ENCODE assay signal across 31 mouse cellular contexts in the genomic region with DNA sequence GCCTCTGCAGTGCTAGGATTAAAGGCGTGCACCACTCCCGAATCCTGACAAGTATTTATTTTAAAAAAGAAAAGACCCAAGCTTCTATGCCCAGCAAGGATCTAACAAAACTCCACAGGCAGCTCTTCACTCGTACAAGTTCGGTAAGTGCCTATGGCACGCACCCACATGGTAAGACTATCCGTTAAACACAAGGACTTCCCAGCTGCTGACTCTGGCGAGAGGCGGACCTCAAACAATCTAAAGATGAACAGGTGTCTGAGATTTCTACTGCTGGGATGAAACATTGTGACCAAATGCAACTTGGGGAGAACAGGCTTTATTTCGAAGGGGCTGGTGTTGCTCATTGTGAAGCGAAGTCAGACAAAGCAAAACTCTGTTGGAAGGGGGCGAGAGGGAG. TPM values are rescaled to one million over a fixed set of nuclear protein-coding genes. Genes with fewer than 3 reads are reported as not detected.
DNase-seq lines count a peak whose midpoint lies in the region; ATAC-seq and TF ChIP-seq lines count a peak whose summit lies in the region.
"Had no signal": no experiment of that assay in that cellular context is flagged by ENCODE, and none has a peak within 500 bp of the region (broad histone marks: within the 10 kb centered on the region; RNA-seq: fewer than 3 reads in every experiment).

No protein-coding gene starts in this region.

- H3K9ac ChIP-seq in embryonic facial prominence, embryonic 14.5 days (ENCODE audit: low read depth, low read length): no peak overlapping the region
- no peak overlapping the region for H3K9ac ChIP-seq in heart, embryonic 12.5 days
- H3K9ac ChIP-seq: embryonic facial prominence, embryonic 15.5 days; forebrain, embryonic 12.5 days; forebrain, postnatal 0 days; intestine, embryonic 15.5 days; liver, embryonic 14.5 days; midbrain, embryonic 13.5 days had no signal

- intact Hi-C loops in heart, postnatal 25 days (cut with DNase I): no loop called here

- H3K9me3 ChIP-seq in embryonic facial prominence, embryonic 14.5 days (ENCODE audit: control insufficient read depth, low read length): no peaks in the 10 kb centered on the region
- H3K9me3 ChIP-seq in embryonic facial prominence, embryonic 10.5 days: no peaks in the 10 kb centered on the region
- 0 out of 2 replicates have a peak, but pooled peaks cover 3% of the 10 kb centered on the region for H3K9me3 ChIP-seq in heart, embryonic 12.5 days (replicated peaks)
- H3K9me3 ChIP-seq: embryonic facial prominence, embryonic 15.5 days; forebrain, embryonic 12.5 days; G1E; intestine, embryonic 15.5 days; midbrain, embryonic 13.5 days had no signal

- peaks cover 42% of the 10 kb centered on the region for H3K36me3 ChIP-seq in embryonic facial prominence, embryonic 14.5 days (ENCODE audit: control insufficient read depth, insufficient read depth, low read length)
- peaks cover 48% of the 10 kb centered on the region for H3K36me3 ChIP-seq in embryonic facial prominence, embryonic 10.5 days (replicated peaks)
- peaks cover 43% of the 10 kb centered on the region for H3K36me3 ChIP-seq in heart, embryonic 12.5 days
- H3K36me3 ChIP-seq in kidney, adult 2 months (ENCODE audit: control insufficient read depth, insufficient read depth, low read length): no peaks in the 10 kb centered on the region

- no peak for TF ChIP-seq POLR2A in kidney, adult 2 months (IDR thresholded peaks at IDR 0.05; ENCODE audit: low read depth, low read length)

- no peak overlapping the region for H3K27ac ChIP-seq in embryonic facial prominence, embryonic 14.5 days (replicated peaks; ENCODE audit: low read depth, low read length)
- H3K27ac ChIP-seq in embryonic facial prominence, embryonic 10.5 days (replicated peaks): no peak overlapping the region
- peak overlapping the region; percentile 83; the same call in 1 of the 2 replicates for H3K27ac ChIP-seq in heart, embryonic 12.5 days (ENCODE audit: poor library complexity, severe bottlenecking)
- peak overlapping the region; percentile 58; the same call in 1 of the 2 replicates for H3K27ac ChIP-seq in kidney, adult 2 months (ENCODE audit: insufficient read depth, low read depth, low read length)
- H3K27ac ChIP-seq: embryonic facial prominence, embryonic 15.5 days; forebrain, embryonic 12.5 days; intestine, embryonic 15.5 days; liver, embryonic 14.5 days; macrophage; midbrain, embryonic 13.5 days had no signal

- WGBS in embryonic facial prominence, embryonic 14.5 days: 83% methylated on average over 11 of the region's 11 CpGs
- WGBS in embryonic facial prominence, embryonic 10.5 days: 93% methylated on average over 11 of the region's 11 CpGs
- 92% methylated on average over 11 of the region's 11 CpGs for WGBS in heart, embryonic 12.5 days
- WGBS in kidney, adult 2 months: 95% methylated on average over 11 of the region's 11 CpGs

- TF ChIP-seq CTCF in kidney, adult 2 months (conservative IDR thresholded peaks at IDR 0.05; ENCODE audit: insufficient read depth, insufficient read length, low read depth, low read length): no peak

- no peak for DNase-seq in embryonic facial prominence, embryonic 14.5 days (ENCODE audit: low spot score)
- DNase-seq in embryonic facial prominence, embryonic 10.5 days (ENCODE audit: low spot score): no peak
- DNase-seq in heart, postnatal 25 days (ENCODE audit: low spot score): no peak
- no peak for DNase-seq in kidney, adult 2 months
- no peak for DNase-seq in kidney, postnatal 36 days
- DNase-seq in embryo, embryonic 11 days: no peak
- DNase-seq: cerebellum, adult 11-12 months; forebrain, postnatal 0 days; gastrocnemius, postnatal 25 days; layer of hippocampus, postnatal 36 days; left cerebral cortex, postnatal 4 days; liver; lung, adult 2 months; lung, postnatal 10 days; right cerebral cortex, postnatal 14 days; thymus, adult 18-20 months; thymus, postnatal 25 days had no signal

- H3K4me1 ChIP-seq in embryonic facial prominence, embryonic 14.5 days (ENCODE audit: control insufficient read depth, insufficient read depth, low read length): no peaks in the 10 kb centered on the region
- H3K4me1 ChIP-seq in embryonic facial prominence, embryonic 10.5 days: peaks cover 18% of the 10 kb centered on the region
- H3K4me1 ChIP-seq in heart, embryonic 12.5 days (replicated peaks): peaks cover 39% of the 10 kb centered on the region
- H3K4me1 ChIP-seq in kidney, adult 2 months (ENCODE audit: control insufficient read depth, insufficient read depth, low read length): peaks cover 11% of the 10 kb centered on the region; the same call in 1 of the 2 replicates
- H3K4me1 ChIP-seq: embryonic facial prominence, embryonic 15.5 days; intestine, embryonic 15.5 days had no signal

- no peaks in the 10 kb centered on the region for H3K27me3 ChIP-seq in embryonic facial prominence, embryonic 14.5 days (replicated peaks; ENCODE audit: control insufficient read depth, insufficient read depth, low read length)
- H3K27me3 ChIP-seq in embryonic facial prominence, embryonic 10.5 days (replicated peaks; ENCODE audit: low read depth, poor library complexity, severe bottlenecking): no peaks in the 10 kb centered on the region
- H3K27me3 ChIP-seq in heart, embryonic 12.5 days (replicated peaks): no peaks in the 10 kb centered on the region
- no peaks in the 10 kb centered on the region for H3K27me3 ChIP-seq in kidney, adult 2 months (replicated peaks; ENCODE audit: control insufficient read depth, insufficient read depth, low read length)
- H3K27me3 ChIP-seq: embryonic facial prominence, embryonic 15.5 days; forebrain, embryonic 12.5 days; intestine, embryonic 15.5 days; midbrain, embryonic 13.5 days had no signal

- peak; percentile 49; the same call in 1 of the 2 replicates for ATAC-seq in embryonic facial prominence, embryonic 14.5 days (ENCODE audit: low read depth)
- ATAC-seq in heart, embryonic 12.5 days (ENCODE audit: insufficient number of reproducible peaks, low FRiP score): no peak
- ATAC-seq: forebrain, postnatal 0 days; hindbrain, embryonic 16.5 days; intestine, embryonic 15.5 days; midbrain, embryonic 13.5 days had no signal

- H3K4me2 ChIP-seq in embryonic facial prominence, embryonic 14.5 days (ENCODE audit: low read depth, low read length): no peak overlapping the region
- no peak overlapping the region for H3K4me2 ChIP-seq in heart, embryonic 12.5 days
- H3K4me2 ChIP-seq: embryonic facial prominence, embryonic 15.5 days; forebrain, embryonic 12.5 days; intestine, embryonic 15.5 days; midbrain, embryonic 13.5 days had no signal

- H3K4me3 ChIP-seq in embryonic facial prominence, embryonic 14.5 days (ENCODE audit: low read depth, low read length): no peak overlapping the region
- no peak overlapping the region for H3K4me3 ChIP-seq in embryonic facial prominence, embryonic 10.5 days
- H3K4me3 ChIP-seq in heart, embryonic 12.5 days: no peak overlapping the region
- H3K4me3 ChIP-seq in kidney, adult 2 months (ENCODE audit: insufficient read depth, low read depth, low read length): no peak overlapping the region
- H3K4me3 ChIP-seq: embryonic facial prominence, embryonic 15.5 days; forebrain, embryonic 12.5 days; intestine, embryonic 15.5 days; midbrain, embryonic 13.5 days had no signal

RNA-seq across cellular contexts. Expression of gene Gm42417, which starts 0.9 kb away (rescaled TPM):
- polyA plus RNA-seq in embryonic facial prominence, embryonic 14.5 days (2014; fragmentation: Nextera tagmentation; extraction: Ambion mirVana): not detected in 2 replicates
- 0.54 TPM in 1 of 2 replicates, not detected in the other for polyA plus RNA-seq in embryonic facial prominence, embryonic 10.5 days (2016; fragmentation: Nextera tagmentation; extraction: Ambion mirVana)
- 0.40 TPM in 1 of 2 replicates, not detected in the other for polyA plus RNA-seq in heart, embryonic 12.5 days (2016; fragmentation: Nextera tagmentation; extraction: Ambion mirVana)
- total RNA-seq in heart, postnatal 25 days (2021): 100 to 1,000 TPM; 112 to 186 TPM
- polyA plus RNA-seq in kidney, adult 2 months (2012; rRNA removed): not detected in 2 replicates
- total RNA-seq: G1E; layer of hippocampus, postnatal 36 days; left cerebral cortex, postnatal 4 days had no signal
- polyA plus RNA-seq: hindbrain, embryonic 11.5 days; kidney, postnatal 0 days; large intestine, adult 2 months; liver, embryonic 14.5 days; lung, adult 2 months; midbrain, embryonic 13.5 days; small intestine, adult 2 months; stomach, embryonic 14.5 days had no signal

RNA-seq across cellular contexts. Expression of gene Ankrd23, which starts 3.4 kb away (rescaled TPM):
- 12.3 and 13.2 TPM in 2 replicates for polyA plus RNA-seq in embryonic facial prominence, embryonic 14.5 days (2014; fragmentation: Nextera tagmentation; extraction: Ambion mirVana)
- polyA plus RNA-seq in embryonic facial prominence, embryonic 10.5 days (2016; fragmentation: Nextera tagmentation; extraction: Ambion mirVana): 15.5 and 16.6 TPM in 2 replicates
- polyA plus RNA-seq in heart, embryonic 12.5 days (2016; fragmentation: Nextera tagmentation; extraction: Ambion mirVana): 14.9 and 16.8 TPM in 2 replicates
- total RNA-seq in heart, postnatal 25 days (2021): 100 to 1,000 TPM; 215 to 337 TPM
- polyA plus RNA-seq in kidney, adult 2 months (2012; rRNA removed): 11.8 and 37.9 TPM in 2 replicates

RNA-seq across cellular contexts. Expression of gene Ankrd39, which starts 7.1 kb away (rescaled TPM):
- 19.5 and 20.0 TPM in 2 replicates for polyA plus RNA-seq in embryonic facial prominence, embryonic 14.5 days (2014; fragmentation: Nextera tagmentation; extraction: Ambion mirVana)
- 18.9 and 20.3 TPM in 2 replicates for polyA plus RNA-seq in embryonic facial prominence, embryonic 10.5 days (2016; fragmentation: Nextera tagmentation; extraction: Ambion mirVana)
- polyA plus RNA-seq in heart, embryonic 12.5 days (2016; fragmentation: Nextera tagmentation; extraction: Ambion mirVana): 23.1 and 24.4 TPM in 2 replicates
- total RNA-seq in heart, postnatal 25 days (2021): 1 to 10 TPM; 5.6 to 8.1 TPM
- polyA plus RNA-seq in kidney, adult 2 months (2012; rRNA removed): 16.8 and 22.6 TPM in 2 replicates

RNA-seq across cellular contexts. Expression of gene Sema4c, which starts 18.0 kb away (rescaled TPM):
- 2.3 and 3.8 TPM in 2 replicates for polyA plus RNA-seq in embryonic facial prominence, embryonic 14.5 days (2014; fragmentation: Nextera tagmentation; extraction: Ambion mirVana)
- 24.9 and 25.9 TPM in 2 replicates for polyA plus RNA-seq in embryonic facial prominence, embryonic 10.5 days (2016; fragmentation: Nextera tagmentation; extraction: Ambion mirVana)
- polyA plus RNA-seq in heart, embryonic 12.5 days (2016; fragmentation: Nextera tagmentation; extraction: Ambion mirVana): 11.9 and 13.3 TPM in 2 replicates
- 10 to 100 TPM; 14.8 to 15.7 TPM for total RNA-seq in heart, postnatal 25 days (2021)
- 8.0 and 9.1 TPM in 2 replicates for polyA plus RNA-seq in kidney, adult 2 months (2012; rRNA removed)
- polyA plus RNA-seq: G1E had no signal

RNA-seq across cellular contexts. Expression of gene Cnnm3, which starts 28.5 kb away (rescaled TPM):
- 4.8 and 5.1 TPM in 2 replicates for polyA plus RNA-seq in embryonic facial prominence, embryonic 14.5 days (2014; fragmentation: Nextera tagmentation; extraction: Ambion mirVana)
- polyA plus RNA-seq in embryonic facial prominence, embryonic 10.5 days (2016; fragmentation: Nextera tagmentation; extraction: Ambion mirVana): 3.5 and 3.6 TPM in 2 replicates
- 2.2 and 3.4 TPM in 2 replicates for polyA plus RNA-seq in heart, embryonic 12.5 days (2016; fragmentation: Nextera tagmentation; extraction: Ambion mirVana)
- 10 to 100 TPM; 14.7 to 15.7 TPM for total RNA-seq in heart, postnatal 25 days (2021)
- polyA plus RNA-seq in kidney, adult 2 months (2012; rRNA removed): 19.8 and 29.5 TPM in 2 replicates

Comparison
In these comparisons a context has a peak if more than half of its experiments do, and no peak if none do; other contexts are left out.
1. H3K27ac ChIP-seq: peak in heart, embryonic 12.5 days (single experiment) and kidney, adult 2 months (single experiment); none in embryonic facial prominence, embryonic 14.5 days (single experiment) and embryonic facial prominence, embryonic 10.5 days (single experiment).